Mouse (Mus musculus): ENCODE measurements at regions not wholly inside any gene's neighbourhood (a gene's known extent, or its start where the extent isn't known, plus 50 kb on each side); places are given as distances from the start of the nearest gene placed in this dataset.

DNA sequence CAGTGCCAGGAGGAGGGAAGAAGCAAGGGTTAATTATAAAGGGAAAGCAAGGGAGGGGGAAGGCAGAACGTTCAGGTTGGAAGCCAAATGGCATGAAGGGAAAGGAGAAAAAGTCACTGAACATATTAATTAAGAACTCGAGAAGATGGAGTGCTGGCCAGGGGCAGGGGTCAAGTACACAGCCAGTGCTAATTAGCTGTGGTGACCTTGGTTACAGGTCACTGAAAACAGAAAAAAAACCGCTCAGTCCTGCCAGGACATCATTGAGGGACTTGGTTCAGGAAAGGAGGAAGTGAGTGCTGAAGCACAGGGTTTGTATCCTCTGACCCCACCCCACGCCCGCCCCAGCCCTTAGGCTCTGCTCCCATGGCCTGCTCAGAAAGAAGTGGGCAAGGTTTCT lies 223.1 kb upstream of the Mocs1 start:
- H3K4me1 ChIP-seq (replicated peaks; ENCODE audit: control insufficient read depth, insufficient read depth, low read length) = no peaks in the 10 kb centered on the region
- H3K9me3 ChIP-seq (ENCODE audit: control insufficient read depth, low read length) = 0 out of 2 replicates have a peak, but pooled peaks cover 3% of the 10 kb centered on the region
- no peaks in the 10 kb centered on the region for H3K27me3 ChIP-seq (replicated peaks; ENCODE audit: control insufficient read depth, insufficient read depth, low read length)
- 22% methylated on average over 5 of the region's 5 CpGs for WGBS
- ATAC-seq (replicated peaks; ENCODE audit: low FRiP score) = no peak
- H3K36me3 ChIP-seq (ENCODE audit: control insufficient read depth, insufficient read depth, low read length) = no peaks in the 10 kb centered on the region
- H3K4me3 ChIP-seq (ENCODE audit: low read depth, low read length) = no peak overlapping the region
- DNase-seq (ENCODE audit: low spot score) = no peak
- no peak overlapping the region for H3K4me2 ChIP-seq
- no peak overlapping the region for H3K9ac ChIP-seq (ENCODE audit: low read depth, low read length)
- no peak overlapping the region for H3K27ac ChIP-seq (ENCODE audit: low read depth, low read length)

DNA sequence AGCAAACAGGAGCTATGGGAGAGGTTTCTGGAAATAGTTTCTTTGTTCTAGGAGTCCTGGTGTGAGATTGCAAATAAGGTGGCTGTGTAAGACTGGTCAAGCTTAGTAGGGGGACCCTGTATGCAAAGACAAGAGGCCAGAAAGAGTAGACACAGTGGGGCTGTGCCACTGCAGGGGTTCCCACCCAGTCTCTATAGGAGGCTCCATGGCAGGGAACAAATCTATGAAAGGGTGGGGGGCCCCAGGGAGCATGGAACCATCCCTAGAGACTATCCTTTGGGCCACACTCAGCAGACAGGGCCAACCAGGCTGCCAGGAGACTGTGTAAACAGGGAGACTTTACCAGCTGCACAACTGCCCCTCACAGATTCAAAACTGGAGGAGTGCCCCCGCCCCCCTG lies 222.6 kb upstream of the Mocs1 start:
- DNase-seq (ENCODE audit: low spot score) (no peak), ATAC-seq (replicated peaks; ENCODE audit: low FRiP score) (no peak)
- no peaks in the 10 kb centered on the region for H3K36me3 ChIP-seq (ENCODE audit: control insufficient read depth, insufficient read depth, low read length)
- no peaks in the 10 kb centered on the region for H3K9me3 ChIP-seq (ENCODE audit: control insufficient read depth, low read length)
- no peaks in the 10 kb centered on the region for H3K27me3 ChIP-seq (replicated peaks; ENCODE audit: control insufficient read depth, insufficient read depth, low read length)
- 59% methylated on average over 1 of the region's 1 CpGs for WGBS
- no peak overlapping the region for H3K4me3 ChIP-seq (ENCODE audit: low read depth, low read length)
- H3K27ac ChIP-seq (ENCODE audit: low read depth, low read length) = no peak overlapping the region
- H3K9ac ChIP-seq (ENCODE audit: low read depth, low read length) = no peak overlapping the region
- no peak overlapping the region for H3K4me2 ChIP-seq
- H3K4me1 ChIP-seq (replicated peaks; ENCODE audit: control insufficient read depth, insufficient read depth, low read length) = no peaks in the 10 kb centered on the region

DNA sequence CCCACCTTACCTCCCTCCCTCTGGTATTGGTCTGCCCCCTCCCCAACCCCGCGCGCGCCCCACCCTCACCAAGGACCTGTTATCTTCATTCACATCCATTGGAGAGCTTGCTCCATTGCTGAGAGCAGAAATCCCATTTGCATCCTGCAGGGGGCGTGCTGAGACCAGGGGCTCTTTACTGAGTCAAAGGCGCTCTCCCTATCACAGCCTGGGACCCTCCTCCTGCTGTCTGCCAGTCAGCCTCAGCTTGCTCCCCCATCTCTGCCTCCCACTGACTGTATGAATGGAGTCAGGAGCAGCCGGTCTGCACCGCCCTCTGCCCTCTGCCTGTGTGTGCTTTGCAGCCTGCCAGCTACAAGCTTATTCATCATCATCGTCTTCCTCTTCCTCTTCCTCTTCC lies 221.5 kb upstream of the Mocs1 start:
- ATAC-seq (replicated peaks; ENCODE audit: low FRiP score) = no peak
- H3K36me3 ChIP-seq (ENCODE audit: control insufficient read depth, insufficient read depth, low read length) = no peaks in the 10 kb centered on the region
- WGBS = 43% methylated on average over 9 of the region's 9 CpGs
- DNase-seq (ENCODE audit: low spot score) = no peak
- H3K9me3 ChIP-seq (ENCODE audit: control insufficient read depth, low read length) = no peaks in the 10 kb centered on the region
- no peaks in the 10 kb centered on the region for H3K27me3 ChIP-seq (replicated peaks; ENCODE audit: control insufficient read depth, insufficient read depth, low read length)
- H3K4me1 ChIP-seq (replicated peaks; ENCODE audit: control insufficient read depth, insufficient read depth, low read length) = no peaks in the 10 kb centered on the region
- no peak overlapping the region for H3K27ac ChIP-seq (ENCODE audit: low read depth, low read length)
- H3K9ac ChIP-seq (ENCODE audit: low read depth, low read length) = no peak overlapping the region
- H3K4me3 ChIP-seq (ENCODE audit: low read depth, low read length) = no peak overlapping the region
- H3K4me2 ChIP-seq = no peak overlapping the region

DNA sequence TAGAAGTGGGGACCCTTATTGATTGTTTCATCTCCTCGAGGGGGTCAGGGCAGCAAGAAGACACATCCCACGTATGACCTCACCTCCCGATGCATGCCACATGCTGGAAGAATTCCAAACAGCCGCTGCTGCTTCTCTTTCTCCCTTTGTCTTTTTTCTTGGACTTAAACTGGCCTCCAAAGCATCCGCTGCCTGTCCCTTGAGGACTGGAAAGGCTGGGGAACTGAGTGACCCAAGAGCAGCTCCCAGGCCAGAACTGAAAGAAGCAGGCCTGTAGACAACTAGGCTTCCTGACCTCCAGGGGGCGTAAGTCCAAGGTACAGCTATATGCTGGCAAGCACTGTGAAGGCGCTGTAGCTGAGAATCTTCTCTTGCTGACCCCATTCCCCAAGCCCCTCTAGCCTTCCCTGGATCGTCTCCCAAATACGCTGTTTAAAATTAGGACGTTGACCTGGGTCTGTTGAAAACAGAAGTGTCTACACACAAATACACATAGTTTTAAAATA lies 219.8 kb upstream of the Mocs1 start:
- Histone ChIP-seq H3K4me3 (ENCODE audit: low read depth, low read length) (no peak overlapping the region), H3K9me3 (ENCODE audit: control insufficient read depth, low read length) (no peaks in the 10 kb centered on the region), H3K4me2 (no peak overlapping the region), H3K27me3 (replicated peaks; ENCODE audit: control insufficient read depth, insufficient read depth, low read length) (no peaks in the 10 kb centered on the region), H3K27ac (ENCODE audit: low read depth, low read length) (no peak overlapping the region), H3K36me3 (ENCODE audit: control insufficient read depth, insufficient read depth, low read length) (no peaks in the 10 kb centered on the region), H3K9ac (ENCODE audit: low read depth, low read length) (no peak overlapping the region), H3K4me1 (replicated peaks; ENCODE audit: control insufficient read depth, insufficient read depth, low read length) (no peaks in the 10 kb centered on the region)
- ATAC-seq (replicated peaks; ENCODE audit: low FRiP score) (no peak), DNase-seq (ENCODE audit: low spot score) (no peak)
- 76% methylated on average over 10 of the region's 10 CpGs for WGBS

DNA sequence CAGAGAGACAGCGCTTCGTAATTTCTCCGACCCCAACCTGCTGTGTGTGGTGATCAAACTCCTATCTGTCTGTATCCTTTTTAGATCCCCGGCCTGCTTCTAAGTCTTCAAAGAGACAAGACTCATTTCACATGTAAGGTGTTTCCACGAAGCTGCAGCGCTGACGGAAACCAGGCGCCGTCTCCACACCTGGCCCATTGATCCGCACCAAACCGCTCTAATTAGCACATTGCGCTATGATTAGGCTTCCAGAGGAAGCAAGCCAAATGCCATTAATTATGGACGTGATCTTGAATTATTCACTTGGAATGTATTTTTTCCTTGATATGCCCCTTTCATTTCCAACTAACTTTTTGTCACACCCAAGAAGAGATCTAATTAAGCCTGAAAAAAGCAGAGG lies 215.2 kb upstream of the Mocs1 start:
- Histone ChIP-seq H3K4me3 (ENCODE audit: low read depth, low read length) (no peak overlapping the region), H3K27ac (ENCODE audit: low read depth, low read length) (no peak overlapping the region), H3K4me1 (replicated peaks; ENCODE audit: control insufficient read depth, insufficient read depth, low read length) (no peaks in the 10 kb centered on the region), H3K36me3 (ENCODE audit: control insufficient read depth, insufficient read depth, low read length) (no peaks in the 10 kb centered on the region), H3K9me3 (ENCODE audit: control insufficient read depth, low read length) (no peaks in the 10 kb centered on the region; the same call in 1 of the 2 replicates), H3K4me2 (no peak overlapping the region), H3K9ac (ENCODE audit: low read depth, low read length) (no peak overlapping the region), H3K27me3 (replicated peaks; ENCODE audit: control insufficient read depth, insufficient read depth, low read length) (no peaks in the 10 kb centered on the region)
- no peak for ATAC-seq (replicated peaks; ENCODE audit: low FRiP score)
- WGBS = 84% methylated on average over 13 of the region's 13 CpGs
- DNase-seq (ENCODE audit: low spot score) = no peak

DNA sequence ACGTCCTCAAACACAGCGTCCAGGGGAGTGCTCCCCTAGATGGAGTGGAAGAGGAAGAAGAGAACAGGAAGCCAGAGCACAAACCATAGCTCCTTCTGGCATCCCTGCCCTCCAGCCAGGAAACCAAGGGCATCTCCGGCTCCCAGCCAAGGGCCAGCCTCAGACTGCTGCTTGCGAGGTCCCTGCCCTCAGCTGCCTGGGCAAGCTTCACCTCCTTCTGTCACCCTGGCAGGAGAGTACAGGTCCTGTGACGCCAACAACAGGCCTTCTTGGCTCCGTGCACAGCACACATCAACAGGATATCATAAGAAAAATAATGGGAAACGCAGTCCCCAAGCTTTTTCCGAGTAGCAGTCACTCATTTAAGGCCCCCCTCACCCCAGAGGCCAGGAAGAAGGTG lies 212.9 kb upstream of the Mocs1 start:
- DNase-seq (ENCODE audit: low spot score) = no peak
- no peak overlapping the region for H3K27ac ChIP-seq (ENCODE audit: low read depth, low read length)
- no peak overlapping the region for H3K4me2 ChIP-seq
- H3K27me3 ChIP-seq (replicated peaks; ENCODE audit: control insufficient read depth, insufficient read depth, low read length) = no peaks in the 10 kb centered on the region
- 67% methylated on average over 8 of the region's 8 CpGs for WGBS
- no peaks in the 10 kb centered on the region for H3K4me1 ChIP-seq (replicated peaks; ENCODE audit: control insufficient read depth, insufficient read depth, low read length)
- H3K4me3 ChIP-seq (ENCODE audit: low read depth, low read length) = no peak overlapping the region
- ATAC-seq (replicated peaks; ENCODE audit: low FRiP score) = no peak
- no peaks in the 10 kb centered on the region for H3K36me3 ChIP-seq (ENCODE audit: control insufficient read depth, insufficient read depth, low read length)
- H3K9ac ChIP-seq (ENCODE audit: low read depth, low read length) = no peak overlapping the region
- H3K9me3 ChIP-seq (ENCODE audit: control insufficient read depth, low read length) = no peaks in the 10 kb centered on the region; the same call in 1 of the 2 replicates

DNA sequence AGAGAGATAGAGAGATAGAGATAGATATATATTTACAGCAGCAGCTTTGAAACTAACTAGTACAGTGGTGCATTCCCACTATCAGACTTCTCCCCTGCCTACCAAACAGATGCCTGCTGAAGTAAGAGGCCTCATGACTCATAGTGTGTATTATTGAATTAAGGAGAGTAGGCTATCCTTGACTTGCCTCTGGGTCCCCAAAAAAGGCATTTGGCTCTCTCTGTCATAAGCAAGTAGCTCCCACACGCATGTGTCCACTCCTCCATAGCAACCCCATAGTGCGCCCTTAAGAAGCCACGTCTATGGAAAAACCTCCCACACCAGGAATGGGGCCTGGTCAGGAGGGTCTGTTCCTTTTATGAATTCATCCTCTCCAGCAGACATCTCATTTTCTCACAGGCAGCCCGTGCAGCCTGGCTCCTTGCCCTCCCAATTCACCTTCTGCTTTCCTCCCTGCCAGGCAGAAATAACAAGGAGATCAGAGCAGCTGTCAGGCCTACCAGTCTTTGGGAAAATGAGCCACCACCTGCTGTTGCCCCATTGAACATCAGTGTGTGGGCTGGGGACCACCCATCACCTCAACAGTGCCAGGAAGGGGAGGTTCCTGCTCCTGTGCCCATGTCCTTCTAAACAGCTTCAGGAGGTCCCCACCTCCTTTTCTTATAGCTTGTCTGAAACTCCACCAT lies 208.5 kb upstream of the Mocs1 start:
- no peak for ATAC-seq (replicated peaks; ENCODE audit: low FRiP score)
- no peak overlapping the region for H3K4me2 ChIP-seq
- 75% methylated on average over 4 of the region's 4 CpGs for WGBS

DNA sequence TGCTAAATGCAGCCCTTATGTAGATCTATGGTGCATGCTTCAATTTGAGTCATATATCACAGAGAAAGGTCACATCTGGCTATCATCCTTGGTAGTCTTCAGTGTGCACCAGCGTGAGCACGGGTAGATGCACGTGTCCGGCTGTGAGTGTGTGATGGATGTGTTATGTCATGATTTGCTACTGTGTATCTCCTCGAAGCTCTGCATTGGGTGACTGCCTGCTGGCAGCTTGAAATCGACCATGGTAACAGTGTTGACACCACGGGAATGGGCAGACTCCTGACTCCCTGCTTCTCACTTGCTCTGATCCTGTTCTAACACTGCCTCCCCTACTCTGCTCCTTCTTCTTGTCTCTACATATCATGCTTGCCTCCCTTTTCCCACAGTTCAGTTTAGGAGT lies 204.9 kb upstream of the Mocs1 start:
- no peak overlapping the region for H3K4me2 ChIP-seq
- no peak for DNase-seq (ENCODE audit: low spot score)
- H3K27ac ChIP-seq (ENCODE audit: low read depth, low read length) = no peak overlapping the region
- H3K9ac ChIP-seq (ENCODE audit: low read depth, low read length) = no peak overlapping the region
- no peak overlapping the region for H3K4me3 ChIP-seq (ENCODE audit: low read depth, low read length)
- no peaks in the 10 kb centered on the region for H3K4me1 ChIP-seq (replicated peaks; ENCODE audit: control insufficient read depth, insufficient read depth, low read length)
- ATAC-seq (replicated peaks; ENCODE audit: low FRiP score) = no peak
- WGBS = 78% methylated on average over 7 of the region's 7 CpGs
- H3K27me3 ChIP-seq (replicated peaks; ENCODE audit: control insufficient read depth, insufficient read depth, low read length) = no peaks in the 10 kb centered on the region
- H3K9me3 ChIP-seq (ENCODE audit: control insufficient read depth, low read length) = no peaks in the 10 kb centered on the region
- H3K36me3 ChIP-seq (ENCODE audit: control insufficient read depth, insufficient read depth, low read length) = no peaks in the 10 kb centered on the region

More for the DNA sequence above, 208.5 kb upstream of the Mocs1 start:
- Histone ChIP-seq H3K9ac (ENCODE audit: low read depth, low read length) (no peak overlapping the region), H3K4me3 (ENCODE audit: low read depth, low read length) (no peak overlapping the region), H3K27ac (ENCODE audit: low read depth, low read length) (no peak overlapping the region), H3K36me3 (ENCODE audit: control insufficient read depth, insufficient read depth, low read length) (no peaks in the 10 kb centered on the region), H3K4me1 (replicated peaks; ENCODE audit: control insufficient read depth, insufficient read depth, low read length) (no peaks in the 10 kb centered on the region), H3K27me3 (replicated peaks; ENCODE audit: control insufficient read depth, insufficient read depth, low read length) (no peaks in the 10 kb centered on the region), H3K9me3 (ENCODE audit: control insufficient read depth, low read length) (no peaks in the 10 kb centered on the region)
- DNase-seq (ENCODE audit: low spot score) = no peak

DNA sequence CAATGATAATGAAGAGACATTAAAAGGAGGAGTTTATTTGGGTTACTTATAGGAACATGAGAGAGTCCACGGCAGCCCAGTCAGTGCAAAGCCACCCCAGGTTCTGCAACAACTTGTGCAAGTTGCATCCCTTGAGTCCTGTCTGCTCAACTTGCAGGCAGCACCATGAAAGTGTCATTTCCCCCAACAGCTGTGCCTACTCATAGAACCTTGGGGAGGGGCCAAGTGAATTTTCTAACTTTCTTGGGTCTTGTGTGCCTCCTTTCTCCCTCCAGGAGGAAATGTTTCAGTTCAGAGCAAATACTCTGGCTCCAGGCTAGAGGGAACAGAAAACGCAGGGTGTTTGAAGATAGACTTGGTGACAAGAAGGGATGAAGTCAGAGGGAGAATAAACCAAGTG lies 204.5 kb upstream of the Mocs1 start:
- H3K9me3 ChIP-seq (ENCODE audit: control insufficient read depth, low read length) = no peaks in the 10 kb centered on the region
- no peak overlapping the region for H3K27ac ChIP-seq (ENCODE audit: low read depth, low read length)
- H3K36me3 ChIP-seq (ENCODE audit: control insufficient read depth, insufficient read depth, low read length) = no peaks in the 10 kb centered on the region
- H3K4me2 ChIP-seq = no peak overlapping the region
- H3K27me3 ChIP-seq (replicated peaks; ENCODE audit: control insufficient read depth, insufficient read depth, low read length) = no peaks in the 10 kb centered on the region
- ATAC-seq (replicated peaks; ENCODE audit: low FRiP score) (no peak), DNase-seq (ENCODE audit: low spot score) (no peak)
- H3K4me3 ChIP-seq (ENCODE audit: low read depth, low read length) = no peak overlapping the region
- WGBS = 85% methylated on average over 2 of the region's 2 CpGs
- H3K9ac ChIP-seq (ENCODE audit: low read depth, low read length) = no peak overlapping the region
- no peaks in the 10 kb centered on the region for H3K4me1 ChIP-seq (replicated peaks; ENCODE audit: control insufficient read depth, insufficient read depth, low read length)

All from liver, embryonic 11.5 days (tissue).